Mouse (Mus musculus) thymus, postnatal 14 days (tissue): ENCODE results near the gene Tmem231.
A peak's percentile ranks its signal among the peaks of the same experiment; 100 is the strongest.

Experiments used
- DNase-seq: peaks from one replicate; pipeline ENCODE4 v3.0.0; 2021

Gene Tmem231

DNA sequence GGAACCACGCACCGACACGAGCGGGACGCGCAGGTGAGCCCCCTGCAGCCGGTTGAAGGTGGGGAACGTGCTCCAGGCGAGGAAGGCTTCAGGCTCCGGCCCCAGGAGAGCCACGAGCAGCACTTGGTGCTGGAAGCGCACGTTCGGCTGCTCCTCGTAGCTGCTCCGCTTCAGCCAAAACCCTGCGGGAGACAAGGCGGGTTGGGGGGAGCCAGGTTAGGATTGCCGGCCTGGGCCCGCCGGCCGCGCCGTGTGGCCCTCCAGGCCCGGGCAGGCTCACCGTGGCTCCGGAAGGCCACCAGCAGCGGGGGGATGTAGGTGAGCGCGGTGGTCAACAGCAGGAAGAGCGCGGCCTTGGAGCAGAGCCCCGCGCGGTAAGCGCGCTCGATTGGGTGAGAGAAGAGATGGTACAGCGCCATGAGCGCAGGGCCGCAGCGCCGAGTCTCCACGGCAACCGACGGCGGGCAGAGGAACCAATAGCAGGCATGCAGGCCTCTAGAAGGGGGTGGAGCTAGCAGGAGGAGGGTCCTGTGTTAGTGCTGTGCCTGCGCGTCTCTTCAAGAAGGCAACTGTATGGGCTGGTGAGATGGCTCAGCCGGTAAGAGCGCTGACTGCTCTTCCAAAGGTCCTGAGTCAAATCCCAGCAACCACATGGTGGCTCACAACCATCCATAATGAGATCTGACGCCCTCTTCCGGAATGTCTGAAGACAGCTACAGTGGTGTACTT lies at the start of gene Tmem231:
Tmem231 (minus strand) TSS at position 534 of the 729 bp plus-strand sequence.
- peak; percentile 91 for DNase-seq

DNA sequence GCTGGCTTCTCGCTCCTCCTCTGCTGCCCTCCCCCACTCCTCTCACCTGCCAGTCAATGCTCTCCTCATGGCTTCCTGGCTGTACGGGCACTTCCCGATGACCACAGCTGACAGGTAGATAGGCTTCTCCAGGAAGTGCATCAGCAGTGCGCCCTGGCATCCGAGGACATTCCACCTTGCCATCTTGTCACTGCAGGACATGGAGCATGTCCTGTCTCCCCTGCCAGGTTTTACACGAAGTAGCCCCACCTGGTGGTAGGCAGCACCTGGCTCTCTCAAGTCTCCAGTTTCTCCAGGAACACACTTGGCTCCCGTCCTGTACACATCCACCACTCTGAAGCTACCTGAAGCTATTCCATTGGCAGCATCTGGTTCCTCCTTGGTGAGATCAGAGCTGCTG lies 48.4 kb upstream of the Tmem231 start:
- peak; percentile 52 for DNase-seq

DNA sequence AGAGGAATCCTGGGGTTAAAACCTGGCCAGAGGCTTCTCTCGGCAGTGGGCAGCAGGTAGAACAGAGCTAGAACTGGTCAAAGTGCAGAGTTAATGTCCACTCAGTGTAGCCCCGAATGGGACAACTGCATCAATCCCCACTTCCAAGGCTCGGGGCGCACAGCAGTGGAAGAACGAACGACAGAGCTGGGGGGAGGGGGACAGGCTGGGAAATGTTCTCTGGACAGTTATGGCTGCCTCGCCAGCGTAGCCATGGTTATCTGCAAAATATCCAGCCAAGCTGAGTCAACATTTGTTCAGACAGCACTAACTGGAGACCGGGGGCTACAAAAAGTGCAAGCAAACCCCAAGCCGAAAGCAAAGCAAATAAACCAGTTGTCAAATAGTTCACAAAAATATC lies 44.5 kb upstream of the Tmem231 start:
- DNase-seq = no peak

DNA sequence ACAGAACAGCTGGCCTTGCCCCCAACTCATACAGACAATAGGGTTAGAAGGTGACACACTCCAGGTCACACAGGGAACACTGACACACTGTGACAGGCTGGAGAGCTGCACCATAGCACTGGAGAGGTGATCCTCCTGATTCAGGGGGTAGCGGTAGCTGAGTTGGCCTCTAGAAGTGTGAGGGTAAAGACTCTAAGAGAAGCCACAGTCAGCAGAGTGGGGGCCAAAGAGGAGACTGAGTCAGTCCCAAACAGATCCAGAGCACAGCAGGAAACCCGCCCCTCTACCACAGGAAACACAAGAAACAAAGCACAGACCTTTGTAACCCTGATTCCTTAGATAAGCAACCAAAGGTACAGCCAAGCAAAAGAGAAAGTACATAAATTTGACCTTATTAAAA lies 42.6 kb upstream of the Tmem231 start:
- peak; percentile 66 for DNase-seq

DNA sequence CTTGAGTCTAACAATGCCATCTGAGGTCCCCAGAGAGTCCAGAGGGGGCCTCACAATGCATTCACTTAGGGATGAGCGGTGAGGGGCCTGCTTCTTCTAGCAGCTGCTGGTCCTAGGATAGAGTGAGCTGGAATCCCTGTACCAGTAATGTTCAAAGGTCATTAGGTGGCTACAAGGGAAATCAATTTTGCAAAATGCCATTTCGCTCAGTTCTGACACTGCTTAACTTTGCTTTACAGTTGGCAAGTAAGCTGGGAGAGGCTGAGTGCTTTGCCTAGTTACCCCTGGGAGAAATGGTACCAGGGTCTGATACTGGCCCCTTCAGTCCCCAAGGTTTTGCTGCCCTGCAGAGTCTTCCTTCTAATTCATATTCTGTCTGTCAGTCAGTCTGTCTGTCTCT lies 42.0 kb upstream of the Tmem231 start:
- DNase-seq = no peak

DNA sequence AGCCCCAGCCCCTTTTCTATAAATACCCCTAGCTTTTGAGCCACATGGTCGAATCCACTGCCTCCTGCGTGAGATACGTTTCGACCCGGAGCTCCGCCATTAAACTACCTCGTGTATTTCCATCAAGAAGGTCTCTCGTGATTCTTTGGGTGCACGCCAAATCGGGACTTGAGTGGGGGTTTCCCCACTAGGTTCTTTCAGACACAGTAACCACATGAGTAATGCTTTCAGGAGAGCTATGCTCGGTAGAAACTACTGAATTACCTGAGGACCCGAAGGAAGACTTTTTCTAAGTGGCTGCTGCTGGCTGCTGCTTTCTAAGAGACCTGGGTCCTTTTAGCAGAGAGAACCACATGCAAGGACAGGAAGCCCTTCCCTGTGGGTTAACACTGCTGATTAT lies 40.5 kb upstream of the Tmem231 start:
- no peak for DNase-seq

DNA sequence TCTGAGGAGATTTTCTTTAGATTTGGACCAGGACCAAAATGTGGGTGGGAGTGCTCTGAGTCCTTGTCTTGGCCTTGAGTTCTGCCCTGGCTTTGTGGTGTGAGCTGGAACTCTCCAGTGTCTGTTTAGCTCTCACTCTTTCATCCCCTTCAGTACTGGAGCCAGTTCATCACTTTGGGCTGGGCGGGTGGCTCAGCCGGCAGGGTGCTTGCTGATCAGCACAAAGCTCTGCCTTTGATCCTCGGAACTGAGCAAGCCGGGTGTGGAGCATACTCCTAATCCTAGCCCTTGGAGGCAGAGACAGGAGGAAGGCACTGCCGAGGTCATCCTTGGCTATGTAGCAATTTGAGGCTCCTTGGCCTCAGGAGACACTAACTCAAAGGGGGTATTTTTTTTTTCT lies 35.3 kb upstream of the Tmem231 start:
- no peak for DNase-seq

DNA sequence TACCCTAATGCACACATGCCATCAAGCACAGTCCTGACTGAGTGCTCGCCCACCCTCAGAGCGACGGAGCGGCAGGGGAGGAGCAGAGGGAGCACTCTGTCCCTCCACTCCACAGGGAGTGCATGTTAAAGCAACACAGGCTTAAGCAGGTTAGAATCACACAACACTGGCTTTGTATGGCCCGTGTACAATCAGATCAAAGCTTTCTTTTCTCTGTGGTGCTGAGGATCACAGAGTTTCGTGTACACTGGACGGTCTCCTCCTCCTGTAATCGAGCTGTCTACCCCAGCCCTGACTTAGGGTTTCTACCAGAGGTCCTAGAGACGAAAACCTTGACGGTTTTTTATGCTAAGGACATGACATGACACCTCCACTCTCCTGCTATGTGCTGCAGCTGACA lies 34.9 kb upstream of the Tmem231 start:
- no peak for DNase-seq

DNA sequence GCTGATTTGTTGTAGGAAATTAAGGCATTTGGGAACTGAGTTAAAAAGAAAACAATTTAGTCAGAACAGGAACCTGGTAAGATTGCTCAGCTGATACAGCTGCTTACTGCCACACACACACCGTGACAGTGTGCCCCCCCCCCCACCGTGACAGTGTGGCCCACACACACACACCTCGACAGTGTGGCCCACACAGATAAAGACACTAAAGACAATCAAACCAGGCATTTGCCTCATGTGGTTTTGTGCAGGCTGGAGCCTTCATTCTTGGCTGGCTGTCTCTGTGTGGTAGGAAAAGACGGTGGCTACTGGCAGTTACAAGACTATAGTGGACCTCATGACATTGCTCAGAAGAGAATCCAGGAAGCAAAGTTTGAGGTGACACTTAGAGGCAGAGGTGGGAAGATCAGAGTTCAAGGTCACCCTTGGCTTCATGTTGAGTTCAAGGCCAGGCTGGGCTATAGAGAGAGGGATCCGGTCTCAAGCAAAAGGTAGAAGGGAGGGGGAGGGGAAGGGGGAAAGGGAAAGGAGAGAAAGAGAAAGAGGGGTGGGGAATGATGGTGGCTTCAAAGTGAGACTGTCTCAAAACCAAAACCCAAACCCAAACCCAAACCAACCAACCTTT lies 33.7 kb upstream of the Tmem231 start:
- DNase-seq = no peak

DNA sequence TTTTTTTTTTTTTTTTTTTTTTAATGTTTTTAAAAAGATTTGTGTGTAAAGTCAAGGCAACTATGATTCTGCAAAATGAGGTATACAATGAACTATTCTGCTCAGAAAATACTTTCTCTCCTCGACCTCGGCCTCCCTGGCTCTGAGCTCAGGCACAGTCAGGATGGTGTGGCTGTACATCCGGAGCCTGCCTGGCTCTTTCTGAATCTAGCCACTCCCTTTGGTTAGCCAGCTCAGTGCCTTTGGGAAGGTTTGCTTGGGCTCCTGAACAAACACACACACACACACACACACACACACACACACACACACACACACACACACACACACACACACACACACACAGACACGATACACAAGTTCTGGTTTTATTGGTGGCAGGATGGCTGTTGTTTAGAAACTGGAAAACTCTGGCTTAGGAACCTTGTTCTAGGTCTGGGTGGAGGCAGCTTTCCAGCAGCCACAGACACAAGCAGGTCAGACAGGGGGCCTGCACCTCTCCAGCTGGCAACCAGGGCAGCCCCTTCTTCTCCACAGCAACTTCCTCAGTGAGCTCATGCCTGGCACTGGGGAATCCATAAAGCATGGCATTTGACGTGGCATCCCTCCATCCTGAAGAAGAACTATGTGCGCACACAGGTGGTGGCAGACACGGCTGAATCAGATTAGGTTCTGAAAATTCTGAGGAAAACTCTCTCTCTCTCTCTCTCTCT lies 31.3 kb upstream of the Tmem231 start:
- no peak for DNase-seq

DNA sequence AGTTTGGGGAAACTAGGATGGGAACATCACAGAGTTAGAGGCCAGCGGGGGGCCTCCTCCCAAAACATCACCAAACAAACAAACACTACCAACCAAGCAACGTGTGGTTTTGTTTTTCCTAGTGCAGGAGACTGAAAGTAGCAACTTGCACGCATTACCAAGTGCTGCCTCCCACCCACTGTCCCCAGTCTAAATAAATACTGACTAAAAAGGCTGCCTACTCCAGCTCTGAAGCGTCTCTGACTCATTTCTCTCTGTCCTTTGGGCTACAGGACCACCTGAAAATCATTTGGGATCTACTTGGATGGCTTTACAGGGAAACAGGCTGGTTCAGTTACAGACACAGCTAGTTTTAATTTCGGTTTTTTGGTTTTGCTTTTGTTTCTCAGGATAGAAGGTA lies 30.7 kb upstream of the Tmem231 start:
- no peak for DNase-seq

DNA sequence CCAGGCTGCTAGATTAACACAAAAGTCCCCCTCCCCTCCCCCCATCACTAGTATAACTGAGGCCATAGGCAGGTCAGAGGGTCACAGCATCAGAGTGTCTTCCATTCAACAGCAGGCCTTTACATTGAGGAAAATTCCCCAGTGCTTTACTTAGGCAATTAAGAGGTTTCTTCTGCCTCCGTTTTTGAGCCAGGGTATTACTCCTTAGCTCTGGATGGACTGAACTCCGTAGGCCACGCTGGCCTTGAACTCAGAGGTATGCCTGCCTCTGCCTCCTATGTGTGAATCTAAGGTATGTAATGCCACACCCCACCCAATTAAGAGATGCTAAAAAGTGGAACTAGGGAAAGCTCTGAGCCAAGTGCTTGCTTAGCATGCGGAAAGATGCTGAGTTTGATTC lies 29.9 kb upstream of the Tmem231 start:
- no peak for DNase-seq

DNA sequence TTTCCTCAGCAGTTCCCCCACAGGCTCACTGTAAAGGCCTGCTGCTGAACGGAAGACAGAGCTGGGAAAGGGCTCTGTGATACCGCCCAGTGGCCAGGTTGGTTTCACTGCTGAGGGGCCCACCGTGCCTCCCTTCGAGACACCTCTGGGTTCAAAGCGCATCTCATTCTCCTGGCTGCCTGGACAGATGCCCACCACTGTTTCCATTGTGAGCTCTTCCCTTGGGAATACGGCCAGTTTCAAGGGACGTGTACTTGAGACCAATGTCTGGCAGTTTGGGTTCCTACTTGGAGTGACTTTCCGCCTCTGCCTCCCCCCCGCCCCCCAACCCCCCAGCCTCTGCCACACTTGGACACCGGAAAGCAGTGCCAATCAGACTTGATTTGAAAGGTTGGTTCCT lies 29.4 kb upstream of the Tmem231 start:
- DNase-seq = no peak

DNA sequence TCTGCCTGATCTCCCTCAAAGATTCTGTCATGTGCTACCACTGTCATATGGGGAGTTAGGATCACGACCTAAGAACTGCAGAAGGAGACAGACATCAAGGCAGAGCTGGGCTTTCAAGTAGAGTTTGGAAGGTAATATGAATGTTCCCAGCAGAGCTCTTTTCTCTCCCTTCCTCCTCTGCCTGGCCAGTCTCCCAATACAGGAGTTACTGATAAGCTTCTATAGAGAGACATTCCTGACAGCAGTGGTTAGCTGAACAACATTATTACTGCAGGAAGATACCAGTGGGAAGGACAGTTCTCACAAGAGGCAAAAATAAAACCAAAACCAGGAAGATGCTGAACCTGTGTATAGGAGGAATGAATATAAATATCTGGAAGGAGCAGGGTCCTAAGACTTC lies 28.9 kb upstream of the Tmem231 start:
- no peak for DNase-seq

DNA sequence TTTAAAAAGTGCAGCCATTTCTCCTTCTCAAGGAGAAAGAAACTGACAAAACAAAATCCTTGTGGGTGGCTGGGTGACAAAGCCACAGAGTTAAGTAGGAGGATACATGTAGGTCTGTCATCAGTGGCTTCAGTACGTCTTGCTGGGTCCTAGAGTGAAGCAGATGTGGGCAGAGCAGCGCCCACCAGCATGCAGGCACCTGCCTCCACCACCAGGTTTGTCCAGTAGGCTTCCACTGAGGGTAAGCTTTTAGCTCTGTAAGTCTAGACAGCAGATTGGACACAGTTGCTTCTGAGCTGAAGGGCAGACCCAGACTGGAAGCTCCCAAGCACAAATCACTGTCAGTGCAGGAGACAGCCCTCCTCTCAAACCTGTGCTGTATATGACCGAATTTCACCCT lies 27.6 kb upstream of the Tmem231 start:
- DNase-seq = no peak

DNA sequence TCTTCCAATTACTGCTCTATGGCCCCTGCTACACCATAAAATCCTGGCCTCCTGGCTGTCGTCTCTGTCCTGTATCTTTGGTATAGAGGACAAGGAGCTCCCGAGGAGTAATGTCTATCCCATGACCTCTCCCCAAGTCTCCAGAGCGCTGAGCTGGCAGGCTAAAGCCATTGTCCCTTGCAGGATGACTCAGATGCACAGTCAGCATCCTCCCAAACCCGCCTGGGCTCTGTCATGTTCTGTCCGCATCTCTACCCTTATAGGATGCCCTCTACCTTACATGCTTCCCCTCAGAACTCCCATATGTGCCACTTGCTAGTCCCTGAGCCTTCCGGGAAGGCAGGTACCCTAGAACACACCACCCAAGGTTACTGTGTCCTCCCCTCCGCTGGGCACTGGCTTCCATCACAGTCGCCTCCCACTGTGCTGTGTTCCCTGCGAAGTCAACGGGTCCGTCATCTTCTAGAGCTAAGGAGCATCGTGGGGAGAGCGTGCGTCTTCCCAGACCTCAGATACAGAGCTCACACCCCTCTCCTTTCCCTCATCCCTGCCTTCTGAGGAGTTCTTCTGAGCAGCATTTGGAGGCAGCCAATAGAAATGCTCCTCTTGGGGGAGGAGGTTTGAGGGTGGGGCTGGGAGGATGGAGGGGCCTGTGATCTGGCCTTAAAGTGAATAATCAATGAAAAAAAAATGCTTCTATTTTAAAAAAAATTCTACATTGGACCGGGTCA lies 27.1 kb upstream of the Tmem231 start:
- DNase-seq = no peak

DNA sequence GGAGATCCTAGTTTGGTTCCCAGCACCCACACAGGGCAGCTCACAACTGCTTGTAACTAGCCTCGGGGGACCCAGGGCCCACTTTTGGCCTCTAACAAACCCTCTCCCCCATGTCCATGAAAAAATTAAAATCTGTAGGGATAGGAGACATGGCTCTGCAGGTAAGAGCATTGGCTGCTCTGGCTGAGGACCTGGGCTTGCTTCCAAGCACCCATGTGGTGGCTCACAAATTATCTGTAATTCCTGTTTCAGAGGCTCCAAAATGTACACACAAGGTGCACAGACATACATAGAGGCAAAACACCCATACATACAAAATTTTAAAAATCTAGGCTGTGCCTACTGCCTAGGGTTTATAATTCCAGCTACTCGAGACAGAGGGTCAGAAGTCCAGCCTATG lies 23.6 kb upstream of the Tmem231 start:
- DNase-seq = no peak

DNA sequence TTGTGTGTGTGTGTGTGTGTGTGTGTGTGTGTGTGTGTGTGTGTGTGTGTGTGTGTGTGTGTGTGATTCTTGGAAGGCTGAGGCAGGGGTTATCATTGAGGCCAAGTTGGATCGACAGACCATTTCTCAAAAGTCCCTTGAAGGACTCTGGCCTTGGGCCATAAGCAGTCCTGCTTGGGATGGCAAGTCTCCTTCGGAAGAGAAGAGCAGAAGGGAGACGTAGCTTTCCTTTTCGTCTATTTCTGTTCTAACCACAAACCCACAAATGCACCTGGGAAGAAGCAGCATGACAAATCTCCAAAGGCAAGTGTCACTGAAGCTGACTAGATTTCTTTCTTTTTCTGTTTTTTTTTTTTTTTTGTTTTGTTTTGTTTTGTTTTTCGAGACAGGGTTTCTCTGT lies 22.2 kb upstream of the Tmem231 start:
- no peak for DNase-seq

DNA sequence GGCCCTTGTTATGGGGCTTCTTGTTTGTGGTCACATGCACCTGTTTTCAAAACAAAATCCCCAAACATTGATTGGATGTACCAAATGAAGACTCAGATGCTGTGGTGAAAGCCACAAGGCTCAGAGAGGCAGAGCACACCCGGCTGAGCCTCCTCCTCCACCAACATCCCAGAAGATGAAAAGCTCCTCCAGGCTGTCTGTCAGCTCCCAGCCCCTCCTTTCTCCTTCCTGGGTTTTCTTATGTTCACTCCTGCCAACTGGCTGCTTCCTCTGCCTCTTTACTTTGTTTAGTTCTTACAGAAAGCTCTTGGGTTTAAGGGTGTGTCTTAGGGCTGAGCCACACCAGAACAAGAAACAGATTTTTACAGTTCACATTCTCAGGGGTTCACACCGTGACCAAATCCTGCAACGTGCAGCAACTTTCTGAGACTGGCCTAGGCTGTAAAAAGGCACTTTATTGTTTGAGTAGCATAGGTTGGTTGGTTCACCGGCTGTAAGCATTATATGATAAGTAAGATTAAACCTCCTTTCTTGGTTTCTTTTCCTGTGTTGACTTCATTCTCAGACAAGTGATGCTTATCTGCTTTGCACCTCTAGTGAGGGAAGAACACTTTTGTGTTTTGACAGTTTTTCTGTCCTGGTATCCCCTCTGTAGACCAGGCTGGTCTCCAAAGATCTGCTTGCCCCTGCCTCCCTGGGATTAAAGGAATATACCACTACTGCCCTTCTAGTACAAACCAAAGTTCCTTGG lies 21.3 kb upstream of the Tmem231 start:
- DNase-seq = no peak

DNA sequence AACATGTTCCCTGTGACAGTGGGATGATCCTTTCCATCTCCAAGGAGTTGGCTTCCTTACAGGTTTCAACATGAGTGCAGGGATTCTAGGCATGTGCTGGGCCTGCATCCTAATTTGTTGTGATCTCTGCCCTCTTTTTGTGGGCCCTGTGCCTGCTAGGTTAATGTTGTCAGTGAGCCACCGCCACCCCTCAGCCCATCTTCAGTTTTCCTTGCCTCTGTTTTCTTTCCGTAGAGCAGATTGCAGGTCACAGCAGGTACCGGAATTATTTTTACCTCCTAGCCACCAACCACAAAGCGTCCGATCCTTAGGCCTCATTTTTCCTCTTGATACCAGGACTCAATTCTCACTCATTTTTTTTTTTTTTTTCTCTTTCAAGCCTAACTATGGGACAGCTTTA lies 18.3 kb upstream of the Tmem231 start:
- DNase-seq = no peak

DNA sequence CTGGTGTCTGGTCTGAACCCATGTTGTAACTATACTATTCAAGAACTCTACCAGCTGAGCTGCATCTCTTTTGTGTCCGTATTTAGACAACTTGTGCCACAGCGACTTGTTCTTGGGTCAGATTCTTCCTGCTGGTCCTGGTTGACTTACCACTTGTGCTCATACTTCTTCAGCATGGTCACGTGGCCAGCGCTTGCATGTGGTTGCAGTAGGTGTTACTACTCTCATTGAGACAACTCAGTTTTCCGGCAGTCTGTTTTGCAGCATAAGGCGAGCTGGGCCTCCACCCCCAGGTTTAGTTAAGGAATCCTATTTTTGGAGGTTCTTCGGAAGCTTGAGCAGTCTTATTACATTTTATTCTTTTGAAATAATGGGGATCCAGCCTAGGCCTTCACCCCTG lies 17.6 kb upstream of the Tmem231 start:
- no peak for DNase-seq

DNA sequence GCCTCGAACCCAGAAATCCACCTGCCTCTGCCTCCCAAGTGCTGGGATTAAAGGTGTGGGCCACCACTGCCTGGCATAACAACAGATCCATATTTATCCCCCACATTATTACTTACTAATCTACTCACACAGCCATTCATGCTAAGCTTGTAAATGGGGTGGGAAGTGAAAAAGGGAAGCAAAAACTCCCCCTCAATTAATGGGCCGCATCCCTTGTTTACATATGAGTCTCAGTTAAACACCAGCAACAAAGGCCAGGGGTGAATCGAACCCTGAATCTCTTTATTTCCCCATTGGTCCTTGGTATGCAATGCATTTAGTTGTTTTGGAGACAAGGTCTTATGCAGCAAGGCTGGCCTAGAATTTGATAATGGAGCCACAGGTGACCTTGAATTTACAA lies 17.2 kb upstream of the Tmem231 start:
- no peak for DNase-seq

DNA sequence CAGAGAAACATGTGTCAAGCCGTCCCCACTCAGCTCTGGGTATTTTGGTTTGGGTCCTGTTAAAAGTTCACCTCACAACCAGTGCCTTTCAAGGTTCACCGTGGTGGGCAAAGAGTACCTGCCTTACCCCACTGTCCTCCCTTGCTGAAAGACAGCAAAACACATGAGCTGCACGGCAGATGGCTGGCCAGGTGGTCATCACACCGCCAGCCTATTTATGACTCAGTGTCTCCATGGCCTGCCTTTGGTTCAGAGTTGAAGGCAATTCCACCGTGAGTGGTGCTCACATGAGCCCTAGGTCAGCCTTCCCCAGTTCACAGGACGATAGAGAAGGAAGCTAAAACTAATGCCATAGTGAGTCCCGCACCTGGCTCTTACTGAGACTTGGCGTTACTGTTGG lies 14.3 kb upstream of the Tmem231 start:
- DNase-seq = no peak
